Mouse (Mus musculus): ENCODE measurements at regions not wholly inside any gene's neighbourhood (a gene's known extent, or its start where the extent isn't known, plus 50 kb on each side); places are given as distances from the start of the nearest gene placed in this dataset.

DNA sequence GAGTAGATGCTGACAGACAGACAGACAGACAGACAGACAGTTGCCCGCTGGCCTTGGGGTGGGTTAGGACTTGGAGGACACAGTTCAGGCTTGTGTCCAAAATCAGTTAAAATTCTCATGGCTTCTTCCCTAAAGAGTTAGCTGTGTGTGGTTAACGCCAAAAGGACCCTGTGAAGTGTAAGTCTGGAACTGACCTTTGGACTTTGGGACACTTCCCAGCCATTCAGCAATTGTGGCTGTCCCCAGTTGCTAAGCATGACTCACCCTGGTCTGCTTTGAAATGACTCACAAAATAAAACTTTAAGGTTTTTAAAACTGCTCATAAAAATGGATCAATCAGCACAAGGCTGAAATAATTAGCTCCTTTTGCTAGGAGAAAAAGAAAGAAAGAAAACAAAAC lies 220.5 kb upstream of the Vstm2b start:
- TF ChIP-seq CTCF (IDR thresholded peaks at IDR 0.05; ENCODE audit: low read depth): no peak
- no peak for TF ChIP-seq EP300 (IDR thresholded peaks at IDR 0.05; ENCODE audit: low read depth)

All from liver, postnatal 0 days (tissue).